In genomic region chr13:37847601-37848358, GRCm38 (mm10) we compare ENCODE assay signal across 9 mouse cellular contexts.
DNase-seq lines count a peak whose midpoint lies in the region; ATAC-seq and TF ChIP-seq lines count a peak whose summit lies in the region.
"Had no signal": no experiment of that assay in that cellular context is flagged by ENCODE, and none has a peak within 500 bp of the region (broad histone marks: within the 10 kb centered on the region; RNA-seq: fewer than 3 reads in every experiment).

No protein-coding gene starts in this region.

- H3K36me3 ChIP-seq in heart, embryonic 11.5 days (ENCODE audit: control insufficient read depth, insufficient read depth, low read length): no peaks in the 10 kb centered on the region
- peaks cover 16% of the 10 kb centered on the region; the same call in 1 of the 2 replicates for H3K36me3 ChIP-seq in intestine, postnatal 0 days (ENCODE audit: control insufficient read depth, insufficient read depth)

- WGBS in heart, embryonic 11.5 days (ENCODE audit: insufficient replicate concordance): 83% methylated on average over 16 of the region's 17 CpGs
- 60% methylated on average over 16 of the region's 17 CpGs for WGBS in intestine, postnatal 0 days

- H3K4me2 ChIP-seq in heart, embryonic 11.5 days: no peak overlapping the region
- no peak overlapping the region for H3K4me2 ChIP-seq in intestine, postnatal 0 days (replicated peaks; ENCODE audit: low read depth)

- H3K4me3 ChIP-seq in heart, embryonic 11.5 days (ENCODE audit: low read depth, low read length): no peak overlapping the region
- no peak overlapping the region for H3K4me3 ChIP-seq in intestine, postnatal 0 days (ENCODE audit: low read depth, low read length)

- TF ChIP-seq CTCF in intestine, postnatal 0 days (IDR thresholded peaks at IDR 0.05; ENCODE audit: low read depth): no peak

- H3K9me3 ChIP-seq in heart, embryonic 11.5 days (replicated peaks; ENCODE audit: control insufficient read depth, low read length): no peaks in the 10 kb centered on the region
- no peaks in the 10 kb centered on the region for H3K9me3 ChIP-seq in intestine, postnatal 0 days (ENCODE audit: control insufficient read depth)

- H3K27ac ChIP-seq in heart, embryonic 11.5 days (ENCODE audit: low read depth, low read length): no peak overlapping the region
- peak overlapping the region; percentile 55 for H3K27ac ChIP-seq in intestine, postnatal 0 days (ENCODE audit: low read depth, low read length)

- peaks cover 25% of the 10 kb centered on the region for H3K4me1 ChIP-seq in heart, embryonic 11.5 days (ENCODE audit: control insufficient read depth, insufficient read depth, low read length)
- H3K4me1 ChIP-seq in intestine, postnatal 0 days (replicated peaks; ENCODE audit: control insufficient read depth, insufficient read depth, low read length): peaks cover 11% of the 10 kb centered on the region

- no peak overlapping the region for H3K9ac ChIP-seq in heart, embryonic 11.5 days (ENCODE audit: low read depth, low read length)
- no peak overlapping the region for H3K9ac ChIP-seq in intestine, postnatal 0 days (ENCODE audit: low read depth, low read length)

- peak; percentile 96 for DNase-seq in heart, adult 11 months
- DNase-seq in urinary bladder, postnatal 14 days (ENCODE audit: low spot score): peak; percentile 76
- no peak for DNase-seq in urinary bladder, adult 2 months (ENCODE audit: low spot score)
- DNase-seq in embryo, embryonic 9.5 days (ENCODE audit: extremely low spot score): no peak
- DNase-seq in cerebellum, postnatal 25 days: no peak
- DNase-seq in cerebellum, adult 9-11 months: no peak
- DNase-seq: left cerebral cortex, postnatal 4 days had no signal

- H3K27me3 ChIP-seq in heart, embryonic 11.5 days (ENCODE audit: control insufficient read depth, insufficient read depth, low read length): no peaks in the 10 kb centered on the region
- H3K27me3 ChIP-seq in intestine, postnatal 0 days (replicated peaks; ENCODE audit: control insufficient read depth, insufficient read depth, low read length): no peaks in the 10 kb centered on the region

- ATAC-seq in heart, embryonic 11.5 days (replicated peaks; ENCODE audit: insufficient number of reproducible peaks, low FRiP score, low TSS enrichment): no peak
- peak; percentile 56 for ATAC-seq in intestine, postnatal 0 days

Comparison
In these comparisons a context has a peak if more than half of its experiments do, and no peak if none do; other contexts are left out.
1. DNase-seq: peak in heart, adult 11 months (single experiment) and urinary bladder, postnatal 14 days (single experiment); none in urinary bladder, adult 2 months (single experiment), embryo, embryonic 9.5 days (single experiment), cerebellum, postnatal 25 days (0 of 2) and cerebellum, adult 9-11 months (single experiment).